Mouse (Mus musculus) stomach, postnatal 0 days (tissue): ENCODE measurements around the gene Sox5. TPM values are rescaled to one million over a fixed set of nuclear protein-coding genes. Genes with fewer than 3 reads are reported as not detected.

Experiments used
- ATAC-seq: fragments of 200-750 bp; cut with Nextera tagmentation; 2 replicates; pipeline ENCODE4 v1.8.0; 2017; ENCODE audit not compliant: low FRiP score, low TSS enrichment
- DNase-seq: peaks from one replicate; pipeline ENCODE4 v3.0.0-alpha.2; 2016; ENCODE audit warnings: low spot score
- H3K27ac ChIP-seq: fragments of 300-500 bp; sonication (generic); replicated peaks from 2 replicates; pipeline ENCODE4 v1.5.1; 2014; ENCODE audit warnings: mild to moderate bottlenecking, control low read depth
- H3K27me3 ChIP-seq: fragments of 300-500 bp; sonication (generic); 2 replicates; pipeline ENCODE4 v1.6.1; 2014; ENCODE audit warnings: low read length; ENCODE audit not compliant: control insufficient read depth, insufficient read depth
- H3K36me3 ChIP-seq: fragments of 300-500 bp; sonication (generic); 2 replicates; pipeline ENCODE4 v1.6.1; 2014; ENCODE audit warnings: low read length, mixed read lengths; ENCODE audit not compliant: control insufficient read depth, insufficient read depth
- H3K4me1 ChIP-seq: fragments of 300-500 bp; sonication (generic); replicated peaks from 2 replicates; pipeline ENCODE4 v1.6.1; 2014; ENCODE audit warnings: antibody characterized with exemption; ENCODE audit not compliant: control insufficient read depth, insufficient read depth
- H3K4me2 ChIP-seq: fragments of 300-500 bp; sonication (generic); replicated peaks from 2 replicates; pipeline ENCODE4 v1.6.1; 2014; ENCODE audit warnings: low read depth, mild to moderate bottlenecking, control low read depth, moderate library complexity
- H3K4me3 ChIP-seq: fragments of 300-500 bp; sonication (generic); 2 replicates; pipeline ENCODE4 v1.5.1; 2014; ENCODE audit warnings: low read depth, low read length, control low read depth
- H3K9ac ChIP-seq: fragments of 300-500 bp; sonication (generic); 2 replicates; pipeline ENCODE4 v1.6.1; 2014; ENCODE audit warnings: mild to moderate bottlenecking, low read length, control low read depth, mixed read lengths
- H3K9me3 ChIP-seq: fragments of 300-500 bp; sonication (generic); 2 replicates; pipeline ENCODE4 v1.6.1; 2016; ENCODE audit warnings: low read length; ENCODE audit not compliant: control insufficient read depth
- CTCF ChIP-seq: IDR thresholded peaks from 2 replicates; pipeline ENCODE4 v1.5.1; 2016; ENCODE audit warnings: antibody characterized with exemption, low read depth, mild to moderate bottlenecking, moderate library complexity
- EP300 ChIP-seq: optimal IDR thresholded peaks from 2 replicates; pipeline ENCODE3; 2016; ENCODE audit warnings: antibody characterized with exemption
- WGBS: fragments of 180-500 bp; shearing (Covaris S2); extraction: QIAGEN DNeasy Blood & Tissue Kit; methylation state at CpG from one replicate; pipeline ENCODE4 v1.1.7; 2014; 5-methylcytosine and 5-hydroxymethylcytosine counted together
- polyA plus RNA-seq: library from polyadenylated mRNA; unstranded; fragments of >200 nt; fragmentation: Nextera tagmentation; extraction: Ambion mirVana; gene quantifications from 2 replicates; pipeline ENCODE4 v1.2.1, GENCODE M21; 2015

The Sox5 gene
- polyA plus RNA-seq, 1 experiment from 2014 or later = 9.8 TPM

DNA sequence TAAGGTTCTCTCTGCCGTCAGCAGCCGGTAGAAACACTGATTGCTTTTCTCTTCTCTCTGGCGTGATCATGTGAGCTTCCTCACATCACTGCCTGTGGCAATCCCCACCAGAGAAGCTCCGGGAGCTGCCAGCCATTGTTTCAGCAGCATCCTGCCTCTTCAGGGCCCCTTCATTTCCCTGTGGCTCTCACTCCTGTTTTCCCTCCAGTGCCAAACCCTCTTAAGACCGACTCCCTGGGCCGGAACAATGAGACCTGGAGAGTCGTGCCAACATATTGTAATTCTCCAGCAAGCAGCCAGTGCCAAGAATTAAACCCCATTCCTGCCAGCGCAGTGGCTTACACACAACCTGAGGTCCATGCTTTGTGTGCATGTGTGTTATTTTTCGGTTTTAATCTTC lies 736.3 kb downstream of the Sox5 start:
- H3K4me1 ChIP-seq = no peaks in the 10 kb centered on the region
- DNase-seq (no peak), ATAC-seq (no peak)
- H3K9ac ChIP-seq = no peak overlapping the region
- WGBS = 44% methylated on average over 9 of the region's 9 CpGs
- H3K36me3 ChIP-seq = no peaks in the 10 kb centered on the region
- H3K9me3 ChIP-seq = no peaks in the 10 kb centered on the region
- no peaks in the 10 kb centered on the region for H3K27me3 ChIP-seq
- no peak overlapping the region for H3K4me3 ChIP-seq
- no peak for TF ChIP-seq CTCF
- TF ChIP-seq EP300 = no peak
- H3K27ac ChIP-seq = no peak overlapping the region
- no peak overlapping the region for H3K4me2 ChIP-seq

DNA sequence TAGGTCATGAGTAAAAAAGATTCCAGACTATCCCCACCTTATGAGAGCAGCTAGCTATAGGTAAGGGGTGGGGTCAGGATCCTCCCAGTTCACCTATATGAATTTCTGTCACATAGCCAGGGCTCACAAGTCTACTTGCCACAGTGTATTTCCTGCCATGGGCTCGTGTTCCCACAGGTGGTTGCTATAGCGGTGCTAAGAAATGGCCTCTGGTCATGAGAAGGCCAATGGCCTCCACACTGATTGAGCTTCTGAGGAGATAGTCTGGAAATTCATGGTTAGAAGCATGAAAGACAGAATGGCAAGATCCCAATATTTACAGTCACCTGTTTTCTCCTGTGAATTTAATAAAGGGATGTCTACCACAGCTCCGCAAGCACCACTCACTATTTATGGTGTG lies 737.4 kb downstream of the Sox5 start:
- Histone ChIP-seq H3K4me1 (no peaks in the 10 kb centered on the region), H3K36me3 (no peaks in the 10 kb centered on the region), H3K27me3 (no peaks in the 10 kb centered on the region), H3K9me3 (no peaks in the 10 kb centered on the region), H3K27ac (no peak overlapping the region), H3K9ac (no peak overlapping the region), H3K4me3 (no peak overlapping the region), H3K4me2 (no peak overlapping the region)
- no peak for TF ChIP-seq EP300
- TF ChIP-seq CTCF = no peak
- ATAC-seq (no peak), DNase-seq (no peak)
- 87% methylated on average over 3 of the region's 3 CpGs for WGBS

DNA sequence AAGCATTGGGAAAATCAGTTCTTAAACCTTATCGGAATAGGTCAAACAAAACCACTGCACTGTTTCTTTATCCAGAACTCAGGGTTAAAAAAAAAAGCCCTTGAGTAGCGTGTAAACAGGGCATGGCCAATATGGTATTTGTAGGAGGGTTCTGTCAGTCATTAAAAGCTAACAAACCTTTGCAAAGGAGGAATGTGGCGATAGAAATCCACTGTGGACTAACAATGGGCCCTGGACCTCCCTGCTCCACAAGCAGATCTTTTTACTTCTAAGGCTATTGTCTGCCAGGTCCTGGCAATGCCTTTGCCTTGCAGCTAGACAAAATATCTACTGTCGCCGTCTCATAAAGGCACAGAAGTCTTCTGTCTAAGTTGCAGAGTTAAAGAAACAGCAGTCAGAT lies 738.8 kb downstream of the Sox5 start:
- Histone ChIP-seq H3K27ac (peak overlapping the region; percentile 35), H3K9me3 (no peaks in the 10 kb centered on the region), H3K4me3 (no peak overlapping the region), H3K9ac (no peak overlapping the region), H3K36me3 (no peaks in the 10 kb centered on the region), H3K4me2 (no peak overlapping the region), H3K27me3 (no peaks in the 10 kb centered on the region), H3K4me1 (no peaks in the 10 kb centered on the region)
- peak; percentile 53 for ATAC-seq
- no peak for DNase-seq
- WGBS = 39% methylated on average over 5 of the region's 5 CpGs
- TF ChIP-seq CTCF (no peak), EP300 (no peak)

DNA sequence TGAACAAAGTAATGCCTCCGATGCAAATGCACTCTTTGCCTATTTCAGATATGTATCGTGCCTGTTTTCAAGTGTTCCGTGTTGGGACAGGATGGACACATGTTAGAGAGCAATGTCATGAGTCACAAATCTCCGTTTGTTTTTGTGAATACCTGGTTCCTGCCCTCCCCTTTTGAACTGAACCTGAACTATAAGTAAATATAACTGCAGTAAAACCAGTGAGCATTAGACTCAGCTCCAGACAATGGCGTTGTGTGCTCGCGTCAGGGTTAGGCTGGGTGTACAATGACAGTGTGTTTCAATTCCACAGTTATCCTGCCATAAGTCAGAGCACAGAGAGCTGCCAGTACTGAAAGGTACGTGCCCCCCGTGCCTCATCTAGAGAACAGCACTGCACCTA lies 739.8 kb downstream of the Sox5 start:
- DNase-seq (peak; percentile 53), ATAC-seq (peak; percentile 83)
- Histone ChIP-seq H3K27ac (peak overlapping the region; percentile 74), H3K4me2 (peak overlapping the region; percentile 35; the same call in 1 of the 2 replicates), H3K4me3 (no peak overlapping the region), H3K9me3 (no peaks in the 10 kb centered on the region), H3K27me3 (no peaks in the 10 kb centered on the region), H3K36me3 (no peaks in the 10 kb centered on the region), H3K9ac (no peak overlapping the region), H3K4me1 (no peaks in the 10 kb centered on the region)
- no peak for TF ChIP-seq CTCF
- no peak for TF ChIP-seq EP300
- 53% methylated on average over 9 of the region's 9 CpGs for WGBS

DNA sequence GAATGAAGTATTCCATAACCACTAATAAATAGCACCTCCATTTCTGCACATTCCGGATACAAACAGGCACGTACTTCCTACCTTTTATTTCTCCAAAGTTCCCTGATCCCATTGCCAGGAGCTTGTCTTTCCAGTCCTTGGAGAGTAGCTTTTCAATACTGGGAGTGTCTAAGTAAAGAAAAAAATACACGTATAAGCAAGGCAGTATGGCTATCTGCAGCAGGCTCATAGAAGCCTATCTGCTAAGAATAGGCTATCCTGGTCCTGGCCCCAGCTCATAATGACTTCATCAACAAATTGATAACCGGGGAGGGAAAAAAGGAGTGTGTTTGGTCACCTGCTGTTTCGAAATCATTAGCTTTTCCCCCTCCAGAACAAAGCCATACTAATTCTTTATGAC lies 740.6 kb downstream of the Sox5 start:
- no peak overlapping the region for H3K9ac ChIP-seq

GRCm38 (mm10) chr6:144040349-144040748 lies 741.4 kb downstream of the Sox5 start:
- DNase-seq = no peak
- no peak for ATAC-seq
- TF ChIP-seq CTCF (no peak), EP300 (no peak)
- Histone ChIP-seq H3K4me1 (no peaks in the 10 kb centered on the region), H3K4me3 (no peak overlapping the region), H3K27me3 (no peaks in the 10 kb centered on the region), H3K36me3 (no peaks in the 10 kb centered on the region), H3K4me2 (no peak overlapping the region; the same call in 1 of the 2 replicates), H3K27ac (no peak overlapping the region), H3K9ac (no peak overlapping the region), H3K9me3 (no peaks in the 10 kb centered on the region)
- 76% methylated on average over 7 of the region's 7 CpGs for WGBS

More for the DNA sequence above, 740.6 kb downstream of the Sox5 start:
- Histone ChIP-seq H3K4me2 (peak overlapping the region; percentile 25; the same call in 1 of the 2 replicates), H3K27ac (peak overlapping the region; percentile 67), H3K9me3 (no peaks in the 10 kb centered on the region), H3K4me3 (no peak overlapping the region), H3K4me1 (no peaks in the 10 kb centered on the region), H3K36me3 (no peaks in the 10 kb centered on the region), H3K27me3 (no peaks in the 10 kb centered on the region)
- 54% methylated on average over 5 of the region's 5 CpGs for WGBS
- ATAC-seq = peak; percentile 62
- peak; percentile 34 for DNase-seq
- TF ChIP-seq EP300 (no peak), CTCF (no peak)
